Mouse (Mus musculus): ENCODE measurements at regions not wholly inside any gene's neighbourhood (a gene's known extent, or its start where the extent isn't known, plus 50 kb on each side); places are given as distances from the start of the nearest gene placed in this dataset.

- no peak for DNase-seq (ENCODE audit: low spot score)
Measured at GRCm38 (mm10) chr7:70575614-70576013, 209.1 kb upstream of the Nr2f2 start.

DNA sequence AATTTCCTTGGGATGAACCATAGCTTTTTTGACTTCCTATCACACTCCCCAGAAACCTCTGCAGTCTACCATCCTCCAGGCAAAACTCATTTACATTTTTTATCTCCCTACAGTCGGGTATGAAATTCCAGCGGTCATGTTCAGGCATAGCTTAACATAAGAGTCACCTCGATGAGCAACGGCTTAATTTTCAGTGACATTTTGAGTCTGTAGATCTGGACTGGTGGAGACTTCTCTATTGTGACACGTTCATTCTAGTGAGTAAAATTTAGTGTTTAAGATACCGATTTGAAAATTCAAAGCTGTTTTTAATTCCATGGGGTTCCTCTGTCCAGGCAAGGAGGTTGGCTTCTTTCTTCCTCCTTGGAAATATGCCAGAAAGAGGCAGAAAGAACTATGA is 207.7 kb upstream of the Nr2f2 start:
- DNase-seq (ENCODE audit: low spot score) = no peak

- DNase-seq (ENCODE audit: low spot score) = no peak
Measured at GRCm38 (mm10) chr7:70565034-70565433, 198.5 kb upstream of the Nr2f2 start.

DNA sequence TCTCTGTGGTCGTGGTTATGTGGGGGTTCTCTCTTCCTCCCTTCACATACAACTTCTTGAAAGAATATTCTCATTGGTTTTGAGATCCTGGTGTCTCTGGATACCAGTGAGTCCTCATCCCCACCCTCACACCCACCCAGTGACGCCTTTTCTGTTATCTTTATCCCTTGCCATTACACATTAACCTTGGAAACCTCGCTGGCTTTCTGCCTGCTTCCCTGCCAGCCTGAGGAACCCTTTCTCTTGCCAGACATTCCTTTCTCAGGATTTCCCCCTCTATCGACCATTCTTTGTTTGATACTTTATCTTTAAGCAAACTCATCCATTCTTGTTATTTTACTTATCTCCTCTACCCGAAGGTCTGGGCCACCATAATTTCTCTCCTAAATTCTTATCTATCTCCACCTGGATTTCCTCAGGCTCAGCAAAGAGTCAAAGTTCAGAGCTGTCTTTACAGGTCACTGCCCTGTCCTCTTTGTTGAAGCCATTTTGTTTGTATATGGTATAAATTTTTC is 182.5 kb upstream of the Nr2f2 start:
- DNase-seq (ENCODE audit: low spot score) = no peak

GRCm38 (mm10) chr7:70541881-70542665 is 175.5 kb upstream of the Nr2f2 start:
- DNase-seq (ENCODE audit: low spot score) = no peak

DNA sequence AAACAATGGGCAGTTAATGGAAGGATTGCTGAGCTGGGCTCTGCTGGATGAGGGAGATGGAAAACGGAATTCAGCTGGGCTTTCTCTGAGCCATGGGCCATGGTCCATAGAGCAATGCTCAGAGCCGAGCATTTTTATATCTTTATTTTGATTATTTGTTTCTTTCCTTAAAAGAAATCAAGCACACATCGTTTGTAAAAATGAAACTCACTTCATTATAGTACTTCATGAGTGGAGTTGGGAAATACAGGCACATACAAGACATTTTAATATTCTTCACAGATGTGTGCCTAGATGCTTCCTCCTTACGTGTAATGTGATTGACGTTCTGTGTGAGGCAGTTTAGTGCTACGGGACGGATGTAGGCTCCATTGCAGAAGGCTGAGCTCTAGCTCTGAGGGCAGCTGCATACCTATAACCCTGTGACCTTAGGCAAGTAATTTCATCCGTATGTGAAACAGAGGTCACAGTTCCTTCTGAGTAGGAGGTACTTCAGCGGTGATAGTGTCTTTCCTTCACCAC is 172.6 kb upstream of the Nr2f2 start:
- no peak for DNase-seq (ENCODE audit: low spot score)

DNA sequence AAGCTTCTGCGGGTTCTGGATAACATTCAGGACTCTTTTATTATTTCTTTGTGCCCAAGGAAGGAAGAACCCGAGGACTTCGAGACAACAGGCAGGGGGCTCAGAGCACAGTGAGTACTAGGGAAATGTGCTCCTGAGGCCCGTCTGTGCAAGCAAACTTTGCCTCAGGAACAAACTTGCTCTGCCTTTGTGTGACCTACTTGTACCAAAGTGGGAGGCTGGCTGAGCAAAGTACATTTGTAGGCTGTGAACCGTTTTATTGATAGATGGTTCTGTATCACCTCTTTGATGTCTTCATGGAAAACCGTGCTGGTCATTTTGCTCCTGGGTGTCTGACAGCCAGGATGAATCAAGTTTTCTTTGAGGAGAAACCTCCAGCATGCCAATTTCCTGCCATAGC is 169.5 kb upstream of the Nr2f2 start:
- no peak for DNase-seq (ENCODE audit: low spot score)

DNA sequence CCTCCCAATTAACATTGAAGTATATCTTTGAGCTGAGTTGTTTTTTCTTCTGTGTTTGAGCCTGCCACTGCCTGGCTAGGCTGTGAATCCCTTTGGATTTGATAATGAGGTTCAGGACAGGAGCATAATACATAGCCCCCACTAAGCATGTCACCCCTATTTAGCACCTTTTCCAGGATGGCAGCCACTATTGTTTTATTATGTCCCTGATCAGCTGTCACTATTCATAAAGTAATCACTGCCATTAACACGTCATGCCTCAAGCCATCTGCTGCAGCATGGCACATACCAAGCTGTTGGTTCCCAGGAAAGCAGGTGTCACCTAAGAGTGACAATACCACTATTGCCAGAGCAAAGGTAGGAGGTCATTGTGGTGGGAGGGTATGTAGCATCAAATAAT is 167.0 kb upstream of the Nr2f2 start:
- no peak for DNase-seq (ENCODE audit: low spot score)

DNA sequence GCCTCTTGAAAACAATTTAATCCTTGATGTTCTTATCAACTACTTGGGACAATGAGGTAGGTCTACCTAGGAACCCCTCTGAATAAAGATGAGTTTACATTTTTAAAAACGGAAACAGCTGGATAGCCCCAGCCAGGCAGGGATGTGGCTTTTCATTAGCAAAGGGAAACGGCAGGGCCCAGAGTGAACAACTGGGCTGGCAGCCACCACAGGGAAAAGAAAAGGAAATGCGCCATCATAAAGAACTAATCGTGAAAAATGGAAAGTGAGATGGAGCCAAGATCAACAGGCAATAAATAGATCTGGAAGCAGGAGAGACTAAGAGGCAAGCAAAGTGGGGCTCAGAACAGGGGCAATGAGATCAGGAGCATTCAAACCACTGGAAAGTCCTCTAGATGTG is 161.4 kb upstream of the Nr2f2 start:
- no peak for DNase-seq (ENCODE audit: low spot score)

- no peak for DNase-seq (ENCODE audit: low spot score)
Measured at GRCm38 (mm10) chr7:70525372-70525771, 158.8 kb upstream of the Nr2f2 start.

GRCm38 (mm10) chr7:70524744-70525143 is 158.2 kb upstream of the Nr2f2 start:
- DNase-seq (ENCODE audit: low spot score) = no peak

GRCm38 (mm10) chr7:70524251-70524650 is 157.7 kb upstream of the Nr2f2 start:
- DNase-seq (ENCODE audit: low spot score) = no peak

DNA sequence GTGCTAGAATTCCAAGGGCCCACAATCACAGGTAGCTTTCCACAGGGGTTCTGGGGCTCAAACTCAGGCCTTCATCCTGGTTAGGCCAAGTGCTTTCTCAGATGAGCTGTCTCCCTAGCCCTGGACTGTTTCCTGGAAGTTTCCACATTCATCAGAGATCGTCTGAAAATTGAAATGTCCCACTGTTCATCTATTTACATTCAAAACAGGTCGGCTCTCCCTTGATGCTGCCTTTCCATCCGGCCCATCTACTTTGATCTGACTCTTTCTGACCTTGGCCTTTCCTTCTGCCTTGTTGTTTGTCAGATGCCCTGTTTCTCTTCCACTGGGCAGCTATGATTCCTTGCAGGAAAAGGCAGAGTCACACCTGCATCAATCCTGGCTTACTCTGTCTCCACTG is 150.2 kb upstream of the Nr2f2 start:
- no peak for DNase-seq (ENCODE audit: low spot score)

- DNase-seq (ENCODE audit: low spot score) = no peak
Measured at GRCm38 (mm10) chr7:70515341-70515851, 148.9 kb upstream of the Nr2f2 start.

DNA sequence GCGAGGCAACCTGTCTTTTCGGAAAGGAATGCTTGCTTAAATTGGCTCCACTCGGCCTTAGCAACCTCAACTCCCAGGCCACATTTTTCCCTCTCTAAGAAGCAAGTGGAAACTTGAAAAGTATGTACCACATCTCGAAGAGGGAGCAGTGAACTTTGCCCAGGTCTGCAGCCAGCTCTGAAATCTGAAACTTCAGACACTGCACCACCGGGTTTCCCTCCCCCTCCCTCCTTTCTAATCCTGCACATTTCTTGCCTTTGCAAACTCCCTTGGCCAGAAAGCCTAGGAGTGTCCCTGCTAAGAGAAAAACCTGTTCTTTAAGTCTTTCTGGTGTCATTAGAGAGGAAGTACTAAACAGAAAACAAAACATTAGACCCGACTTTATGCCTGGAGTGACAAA is 148.1 kb upstream of the Nr2f2 start:
- DNase-seq (ENCODE audit: low spot score) = no peak

GRCm38 (mm10) chr7:70512354-70512753 is 145.8 kb upstream of the Nr2f2 start:
- DNase-seq (ENCODE audit: low spot score) = no peak

DNA sequence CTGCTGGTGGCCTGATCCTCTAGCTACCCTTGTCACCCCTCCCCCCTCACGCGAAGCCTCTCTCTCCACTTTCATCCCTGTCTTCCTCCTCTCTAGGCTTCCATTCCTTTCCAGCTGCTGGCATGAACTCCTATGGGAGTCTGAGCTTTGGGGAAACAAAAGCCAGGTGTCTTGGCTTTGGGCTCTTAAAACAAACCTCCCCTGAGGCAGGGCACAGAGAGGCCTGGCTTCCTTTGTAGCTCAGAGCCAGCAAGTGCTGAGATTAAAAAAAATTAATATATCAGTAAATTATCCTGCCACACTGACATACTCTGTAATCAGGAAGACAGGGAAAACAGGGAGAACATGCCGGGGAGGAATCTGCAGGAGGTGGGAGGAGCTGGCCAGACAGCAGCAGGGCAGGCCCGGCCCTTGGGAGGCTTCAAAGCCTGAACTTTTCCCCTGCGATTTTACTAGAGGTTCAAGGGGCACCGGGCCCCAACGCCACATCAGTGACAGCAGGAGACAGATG is 139.2 kb upstream of the Nr2f2 start:
- DNase-seq (ENCODE audit: low spot score) = peak; percentile 24

GRCm38 (mm10) chr7:70501821-70502220 is 135.3 kb upstream of the Nr2f2 start:
- DNase-seq (ENCODE audit: low spot score) = no peak

DNA sequence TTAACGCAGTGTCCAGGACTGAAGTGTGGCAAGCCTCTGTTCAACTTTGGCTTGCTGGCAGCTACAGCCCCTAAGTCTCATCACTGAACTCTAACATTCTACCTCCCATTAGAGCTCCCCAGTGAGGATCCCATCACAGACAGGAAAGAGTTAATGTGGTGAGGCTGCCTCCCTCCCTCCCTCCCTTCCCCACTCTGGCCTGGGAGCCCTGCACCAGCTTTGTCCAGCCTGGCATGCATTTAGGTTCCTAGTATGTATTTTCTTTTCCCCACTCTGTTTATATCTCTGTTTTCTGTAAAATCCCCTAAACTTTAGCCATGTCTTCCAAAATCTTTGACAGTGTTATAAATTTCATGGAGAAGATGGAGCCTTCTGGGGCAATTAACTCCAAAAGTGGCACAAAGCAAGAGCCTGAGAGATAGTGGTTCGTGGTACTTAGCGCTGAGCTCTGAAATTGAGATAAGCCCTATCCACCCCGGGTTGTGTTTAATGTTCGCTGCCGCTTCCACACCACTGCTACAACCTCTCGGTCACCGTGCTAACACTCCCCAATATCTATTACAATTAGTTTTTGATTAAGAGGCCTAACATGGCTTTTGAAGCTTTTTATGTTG is 130.1 kb upstream of the Nr2f2 start:
- DNase-seq (ENCODE audit: low spot score) = no peak

- DNase-seq (ENCODE audit: low spot score) = no peak
Measured at GRCm38 (mm10) chr7:70484201-70484600, 117.7 kb upstream of the Nr2f2 start.

GRCm38 (mm10) chr7:70483536-70483935 is 117.0 kb upstream of the Nr2f2 start:
- no peak for DNase-seq (ENCODE audit: low spot score)

DNA sequence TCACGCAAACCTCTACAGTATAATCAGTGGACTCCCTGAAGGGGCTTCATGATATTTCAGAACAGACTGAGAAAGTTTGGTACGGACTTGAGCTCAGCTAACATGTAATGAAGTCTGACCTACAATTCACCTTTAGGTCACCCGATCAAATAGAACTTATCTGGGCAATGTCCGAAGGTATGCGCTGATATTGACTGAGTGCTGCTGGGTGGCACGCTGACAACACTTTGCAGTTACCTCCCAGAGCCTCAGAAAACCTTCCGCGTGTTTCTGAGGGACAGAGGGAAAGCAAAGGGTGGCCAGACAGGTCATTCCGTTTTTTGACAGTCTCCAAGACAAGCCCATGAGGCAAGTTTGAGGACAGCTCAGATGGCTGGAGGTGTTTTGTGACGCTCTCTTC is 115.3 kb upstream of the Nr2f2 start:
- DNase-seq (ENCODE audit: low spot score) = no peak

GRCm38 (mm10) chr7:70472786-70473185 is 106.3 kb upstream of the Nr2f2 start:
- DNase-seq (ENCODE audit: low spot score) = no peak

Measured in ovary, postnatal 36 days (tissue).